Mouse (Mus musculus): ENCODE measurements around the gene Aldh16a1. TPM values are rescaled to one million over a fixed set of nuclear protein-coding genes. Genes with fewer than 3 reads are reported as not detected.
A peak's percentile ranks its signal among the peaks of the same experiment; 100 is the strongest.
"Not testable (repeated sequence)": the region's sequence is repeated elsewhere in the genome, so short reads cannot be mapped to it uniquely, and the experiment has no call there.

Gene Aldh16a1
- polyA plus RNA-seq, 1 experiment from 2014 or later, result 53.0 TPM

DNA sequence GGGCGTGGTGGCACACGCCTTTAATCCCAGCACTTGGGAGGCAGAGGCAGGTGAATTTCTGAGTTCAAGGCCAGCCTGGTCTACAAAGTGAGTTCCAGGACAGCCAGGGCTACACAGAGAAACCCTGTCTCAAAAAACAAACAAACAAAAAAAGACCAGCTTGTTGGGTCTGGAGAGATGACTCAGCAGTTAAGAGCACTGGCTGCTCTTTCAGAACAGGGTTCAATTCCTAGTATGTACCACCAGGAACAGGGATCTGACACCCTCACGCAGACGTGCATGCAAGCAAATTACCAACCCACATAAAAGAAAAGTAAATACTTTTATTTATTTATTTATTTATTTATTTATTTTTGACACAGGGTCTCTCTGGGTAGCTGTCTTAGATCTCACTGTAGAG, 44.3 kb downstream of the Aldh16a1 start:
- H3K4me3 ChIP-seq; H3K27ac ChIP-seq; H3K9me3 ChIP-seq; H3K36me3 ChIP-seq (replicated peaks); H3K27me3 ChIP-seq (ENCODE audit: poor library complexity, severe bottlenecking); DNase-seq (ENCODE audit: extremely low spot score, low spot score): not testable (repeated sequence)
- 94% methylated on average over 4 of the region's 4 CpGs for WGBS
- H3K4me1 ChIP-seq, result peaks cover 18% of the 10 kb centered on the region

DNA sequence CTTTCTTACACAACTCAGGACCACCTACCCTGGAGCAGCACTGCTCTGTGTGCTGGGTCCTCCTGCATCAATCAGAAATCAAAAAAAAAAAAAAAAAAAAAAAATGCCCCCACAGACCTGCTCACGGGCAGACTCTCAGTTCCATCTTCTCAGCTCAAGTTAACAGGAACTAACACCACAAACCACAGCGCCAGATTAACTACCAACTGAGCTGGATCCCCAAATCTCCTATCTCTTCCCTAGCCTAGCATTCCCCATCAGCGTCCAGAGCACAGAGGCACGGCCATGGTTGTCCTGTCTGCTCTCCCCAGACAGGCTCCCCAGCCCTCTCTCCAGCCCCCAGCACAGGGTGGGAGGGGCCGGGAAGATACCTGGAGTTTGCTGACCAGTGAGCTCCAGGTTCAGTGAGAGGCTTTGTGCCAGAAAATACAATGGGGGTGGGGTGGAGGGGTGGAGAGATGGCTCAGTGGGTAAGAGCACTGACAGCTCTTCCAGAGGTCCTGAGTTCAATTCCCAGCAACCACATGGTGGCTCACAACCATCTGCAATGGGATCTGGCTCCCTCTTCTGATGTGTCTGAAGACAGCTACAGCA, 47.2 kb downstream of the Aldh16a1 start:
- H3K27me3 ChIP-seq (ENCODE audit: poor library complexity, severe bottlenecking), result no peaks in the 10 kb centered on the region
- H3K27ac ChIP-seq, result peak overlapping the region; percentile 63; the same call in 1 of the 2 replicates
- no peak overlapping the region for H3K4me3 ChIP-seq
- no peak for DNase-seq (ENCODE audit: extremely low spot score, low spot score)
- H3K36me3 ChIP-seq (replicated peaks), result no peaks in the 10 kb centered on the region
- 50% methylated on average over 5 of the region's 5 CpGs for WGBS
- H3K9me3 ChIP-seq, result no peaks in the 10 kb centered on the region
- peaks cover 32% of the 10 kb centered on the region for H3K4me1 ChIP-seq

DNA sequence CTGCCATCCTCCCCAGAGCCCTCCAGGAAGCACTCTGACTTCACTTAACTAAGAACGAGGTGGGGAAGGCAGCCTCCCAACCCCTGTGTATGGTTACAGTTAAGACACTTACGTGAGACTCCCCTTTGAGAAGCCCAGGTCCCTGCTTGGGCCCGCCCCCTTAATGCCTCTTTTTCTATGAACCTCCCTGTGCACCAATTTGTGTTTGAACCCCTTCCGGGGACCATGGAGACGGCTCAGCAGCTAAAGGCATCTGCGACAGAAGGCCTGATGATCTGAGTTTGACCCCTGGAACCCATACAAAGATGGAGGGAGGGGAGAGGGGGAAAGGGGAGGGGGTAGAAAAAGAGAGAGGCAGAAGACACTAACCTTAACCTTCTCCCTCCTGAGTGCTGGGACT, 47.9 kb downstream of the Aldh16a1 start:
- Histone ChIP-seq H3K27me3 (ENCODE audit: poor library complexity, severe bottlenecking) (no peaks in the 10 kb centered on the region), H3K4me1 (peaks cover 32% of the 10 kb centered on the region), H3K9me3 (no peaks in the 10 kb centered on the region), H3K36me3 (replicated peaks) (no peaks in the 10 kb centered on the region), H3K4me3 (no peak overlapping the region; the same call in 1 of the 2 replicates), H3K27ac (peak overlapping the region; percentile 77)
- no peak for DNase-seq (ENCODE audit: extremely low spot score, low spot score)
- WGBS, result 41% methylated on average over 6 of the region's 6 CpGs

DNA sequence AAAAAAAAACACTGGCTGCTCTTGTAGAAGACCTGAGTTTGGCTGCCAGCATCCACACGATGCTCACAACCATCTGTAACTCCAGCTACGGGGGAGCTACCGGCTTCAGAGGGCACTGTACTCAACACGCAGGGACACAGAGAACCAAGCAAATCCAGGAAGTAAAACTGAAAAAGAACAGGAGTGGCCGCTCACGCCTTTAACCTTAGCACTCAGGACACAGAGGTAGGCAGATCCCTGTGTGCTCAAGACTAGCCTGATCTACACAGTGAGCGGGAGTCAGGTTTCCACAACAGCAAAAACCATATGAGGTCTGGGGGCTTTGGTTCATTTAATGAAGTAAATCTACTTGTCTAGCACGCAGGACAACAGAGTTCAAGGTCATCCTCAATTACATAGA, 48.9 kb downstream of the Aldh16a1 start:
- Histone ChIP-seq H3K27ac (0 out of 2 replicates have a peak overlapping the region, but pooled peaks have one; percentile 20), H3K9me3 (no peaks in the 10 kb centered on the region), H3K36me3 (replicated peaks) (no peaks in the 10 kb centered on the region), H3K4me3 (no peak overlapping the region), H3K4me1 (peaks cover 32% of the 10 kb centered on the region), H3K27me3 (ENCODE audit: poor library complexity, severe bottlenecking) (no peaks in the 10 kb centered on the region)
- DNase-seq (ENCODE audit: extremely low spot score, low spot score), result no peak
- WGBS, result 85% methylated on average over 8 of the region's 8 CpGs

DNA sequence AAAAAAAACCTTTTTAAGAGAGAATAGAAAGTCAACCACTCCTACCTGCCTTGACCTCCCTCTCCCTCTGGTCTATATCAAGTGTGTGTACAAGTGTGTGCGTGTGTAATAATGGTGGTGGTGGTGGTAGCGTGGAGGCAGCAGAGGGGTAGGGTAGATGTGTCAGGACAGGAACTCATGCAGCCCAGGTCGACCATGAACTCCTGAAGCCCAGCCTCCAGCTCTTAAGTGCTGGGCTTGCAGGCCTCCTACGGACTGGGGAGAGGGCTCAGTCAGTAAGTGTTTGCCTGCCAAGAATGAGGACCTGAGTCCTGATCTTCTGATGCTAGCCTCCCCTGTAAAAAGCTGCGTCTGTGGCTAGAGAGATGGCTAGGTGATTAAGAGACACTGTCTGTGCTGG, 49.4 kb downstream of the Aldh16a1 start:
- Histone ChIP-seq H3K9me3 (no peaks in the 10 kb centered on the region), H3K27me3 (ENCODE audit: poor library complexity, severe bottlenecking) (no peaks in the 10 kb centered on the region), H3K27ac (0 out of 2 replicates have a peak overlapping the region, but pooled peaks have one; percentile 20), H3K36me3 (replicated peaks) (no peaks in the 10 kb centered on the region), H3K4me3 (no peak overlapping the region), H3K4me1 (peaks cover 32% of the 10 kb centered on the region)
- 84% methylated on average over 5 of the region's 5 CpGs for WGBS
- no peak for DNase-seq (ENCODE audit: extremely low spot score, low spot score)

DNA sequence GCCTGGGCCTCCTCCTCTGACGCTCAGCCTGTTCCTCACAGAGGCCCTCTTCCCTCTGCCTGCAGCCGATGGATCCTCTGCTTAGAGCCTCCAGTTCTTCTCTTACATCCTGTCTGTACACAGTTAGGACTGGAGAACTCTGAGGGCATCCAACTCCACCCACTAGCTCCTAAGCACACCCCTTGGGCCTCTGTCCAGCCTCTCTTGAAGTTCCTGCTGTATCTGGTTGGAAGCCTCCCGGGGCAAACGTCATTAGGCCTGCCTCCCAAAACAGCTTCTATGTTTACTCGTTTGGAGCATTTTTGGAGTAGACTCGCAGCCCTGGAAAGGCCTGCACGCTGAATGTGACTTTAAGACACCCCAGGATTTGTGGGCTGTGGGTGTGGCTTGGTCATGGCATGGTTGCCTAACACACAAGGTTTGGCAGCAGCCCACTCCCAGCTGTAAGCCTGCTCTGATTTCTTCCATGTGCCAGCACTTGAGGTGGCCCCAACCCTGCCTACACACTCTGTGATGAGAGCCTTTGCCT, 50.7 kb downstream of the Aldh16a1 start, which contains the start of gene Fcgrt:
Gene Fcgrt, minus strand, starts transcription at position 200 of the 529 bp plus-strand sequence.
- H3K27ac ChIP-seq, result peak within 1 kb of the TSS; percentile 72
- H3K4me1 ChIP-seq, result peaks cover 32% of the 10 kb centered on the region
- 80% methylated on average over 7 of the region's 7 CpGs for WGBS
- no peak for DNase-seq (ENCODE audit: extremely low spot score, low spot score)
- H3K4me3 ChIP-seq, result no peak within 1 kb of the TSS
- no peaks in the 10 kb centered on the region for H3K36me3 ChIP-seq (replicated peaks)
- no peaks in the 10 kb centered on the region for H3K27me3 ChIP-seq (ENCODE audit: poor library complexity, severe bottlenecking)
- H3K9me3 ChIP-seq, result no peaks in the 10 kb centered on the region

DNA sequence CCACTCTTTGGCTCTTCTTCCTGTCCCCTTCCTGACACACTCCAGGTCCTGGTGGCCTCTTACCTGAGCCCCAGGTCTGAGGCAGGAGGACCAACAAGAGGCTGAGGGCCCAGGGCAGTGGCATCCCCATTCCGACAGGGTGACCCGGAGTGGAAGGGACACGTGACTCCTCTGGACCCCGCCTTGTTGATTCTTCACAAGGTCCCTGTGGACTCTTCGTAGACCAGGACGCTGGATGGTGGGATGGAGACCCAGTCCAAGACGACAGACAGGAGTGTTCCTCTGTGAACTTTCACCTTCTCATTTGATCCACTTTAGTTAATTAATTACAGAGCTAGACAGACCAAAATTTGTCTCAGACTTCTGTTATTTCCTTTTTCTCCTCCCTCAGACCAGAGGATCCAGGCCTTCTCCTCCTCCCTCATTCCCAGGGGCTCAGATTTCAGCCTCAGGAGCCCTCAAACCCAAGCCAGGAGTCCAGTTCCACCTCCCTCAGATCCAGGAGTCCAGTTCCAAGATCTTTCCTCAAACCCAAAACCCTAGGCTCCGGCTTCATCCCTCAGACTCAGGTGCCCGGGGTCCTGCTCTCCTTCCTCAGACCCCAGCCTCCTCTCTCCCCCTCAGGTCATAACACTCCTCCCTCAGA, 51.3 kb downstream of the Aldh16a1 start:
- Histone ChIP-seq H3K9me3 (no peaks in the 10 kb centered on the region), H3K27me3 (ENCODE audit: poor library complexity, severe bottlenecking) (no peaks in the 10 kb centered on the region), H3K36me3 (replicated peaks) (no peaks in the 10 kb centered on the region), H3K27ac (peak overlapping the region; percentile 72), H3K4me1 (peaks cover 32% of the 10 kb centered on the region), H3K4me3 (no peak overlapping the region)
- 80% methylated on average over 9 of the region's 9 CpGs for WGBS
- no peak for DNase-seq (ENCODE audit: extremely low spot score, low spot score)

DNA sequence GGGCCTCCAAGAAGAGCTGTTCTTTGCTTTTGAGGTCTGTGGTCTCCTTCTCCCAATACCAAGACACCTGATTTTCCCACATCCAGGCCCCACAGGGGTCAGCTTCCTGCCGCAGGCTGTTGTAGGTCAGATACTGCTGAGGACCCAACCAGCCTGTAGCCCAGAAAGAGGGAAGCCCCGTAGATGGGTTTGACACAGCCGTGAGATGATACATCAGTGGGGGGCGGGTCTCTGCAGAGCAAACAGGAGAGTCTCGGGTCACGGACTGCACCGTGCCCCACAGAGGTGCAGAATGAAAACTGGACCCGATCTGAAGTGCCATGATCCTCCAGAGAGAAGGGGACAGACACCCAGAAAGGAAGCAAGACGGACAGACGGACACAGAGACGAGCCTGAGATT, 51.9 kb downstream of the Aldh16a1 start:
- peak overlapping the region; percentile 40 for H3K27ac ChIP-seq

DNA sequence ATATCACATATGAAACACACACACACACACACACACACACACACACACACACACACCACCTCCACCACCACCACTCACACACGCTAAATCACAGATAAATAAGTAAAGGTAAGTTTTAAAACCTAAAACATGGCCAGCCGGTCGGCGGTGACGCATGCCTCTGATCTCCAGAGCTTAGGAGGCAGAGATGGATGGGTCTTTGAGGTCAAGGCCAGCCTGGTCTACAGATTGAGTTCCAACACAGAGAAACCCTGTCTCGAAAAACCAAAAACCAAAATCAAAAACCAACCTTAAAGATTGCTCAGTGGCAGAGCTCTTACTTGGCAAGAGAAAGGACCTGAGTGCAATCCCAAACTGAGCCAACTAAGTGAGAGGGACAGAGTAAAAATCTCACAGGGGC, 54.3 kb downstream of the Aldh16a1 start:
- WGBS, result 95% methylated on average over 6 of the region's 6 CpGs

More for the DNA sequence above, 51.9 kb downstream of the Aldh16a1 start:
- WGBS, result 91% methylated on average over 11 of the region's 11 CpGs
- Histone ChIP-seq H3K4me3 (no peak overlapping the region), H3K36me3 (replicated peaks) (no peaks in the 10 kb centered on the region), H3K4me1 (peaks cover 34% of the 10 kb centered on the region), H3K9me3 (no peaks in the 10 kb centered on the region), H3K27me3 (ENCODE audit: poor library complexity, severe bottlenecking) (no peaks in the 10 kb centered on the region)
- DNase-seq (ENCODE audit: extremely low spot score, low spot score), result no peak

DNA sequence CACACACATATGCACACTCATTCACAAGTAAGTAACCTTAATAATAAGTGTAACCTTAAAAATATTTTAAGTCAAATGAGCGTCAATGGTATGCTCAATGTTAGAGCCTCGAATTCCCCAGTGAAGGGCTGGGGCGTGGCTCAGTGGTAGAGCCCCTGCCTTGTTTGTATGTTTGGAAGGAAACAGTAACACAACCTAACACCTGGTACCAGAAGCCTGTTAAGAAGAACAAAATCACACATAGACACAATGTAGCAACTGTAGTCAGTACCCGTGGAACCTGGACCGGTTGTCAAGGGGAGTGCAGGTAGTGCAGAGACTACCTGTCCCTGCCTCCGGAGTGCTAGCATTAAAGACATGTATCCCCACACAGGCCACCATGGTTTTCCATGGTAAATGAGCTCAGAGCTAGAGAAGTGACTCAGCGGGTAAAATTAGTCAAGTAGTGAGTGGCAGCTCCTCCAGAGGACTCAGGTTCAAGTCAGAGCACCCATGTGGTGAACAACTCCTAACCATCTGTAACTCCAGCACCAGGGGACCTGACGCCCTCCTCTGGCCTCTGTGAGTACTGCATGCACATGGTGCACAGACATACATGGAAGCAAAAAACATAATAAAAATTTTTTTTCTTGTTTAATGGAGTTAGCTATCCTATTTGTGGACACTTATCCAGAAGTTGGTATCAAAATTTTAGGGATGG, 55.7 kb downstream of the Aldh16a1 start:
- Histone ChIP-seq H3K9me3 (no peaks in the 10 kb centered on the region), H3K27ac (no peak overlapping the region), H3K4me3 (no peak overlapping the region), H3K36me3 (replicated peaks) (no peaks in the 10 kb centered on the region), H3K27me3 (ENCODE audit: poor library complexity, severe bottlenecking) (no peaks in the 10 kb centered on the region), H3K4me1 (peaks cover 29% of the 10 kb centered on the region)
- no peak for DNase-seq (ENCODE audit: extremely low spot score, low spot score)
- WGBS, result 88% methylated on average over 8 of the region's 8 CpGs

More for the DNA sequence above, 54.3 kb downstream of the Aldh16a1 start:
- Histone ChIP-seq H3K27ac (no peak overlapping the region), H3K4me1 (peaks cover 24% of the 10 kb centered on the region), H3K27me3 (ENCODE audit: poor library complexity, severe bottlenecking) (no peaks in the 10 kb centered on the region), H3K36me3 (replicated peaks) (no peaks in the 10 kb centered on the region), H3K9me3 (no peaks in the 10 kb centered on the region), H3K4me3 (no peak overlapping the region)
- DNase-seq (ENCODE audit: extremely low spot score, low spot score), result no peak

DNA sequence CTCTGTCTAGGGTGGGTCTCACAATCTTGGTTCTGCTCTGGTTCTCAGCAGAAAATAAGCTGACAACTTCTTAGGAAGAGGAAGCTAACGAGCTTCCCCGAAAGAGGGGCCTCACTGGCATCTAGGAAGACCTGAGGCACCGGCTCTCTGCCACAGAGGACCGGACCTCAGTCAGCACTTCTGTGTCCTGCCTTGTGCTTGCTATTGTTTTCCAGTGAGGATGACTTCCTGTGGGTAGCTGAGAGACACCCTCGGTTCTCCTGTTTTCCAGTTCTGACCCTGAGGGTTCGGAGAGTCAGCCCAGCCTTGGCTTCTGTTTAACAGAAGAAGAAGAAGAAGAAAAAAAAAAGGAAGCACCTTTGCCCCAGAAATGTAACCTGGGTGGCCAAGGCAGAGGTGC, 56.9 kb downstream of the Aldh16a1 start:
- Histone ChIP-seq H3K4me3 (no peak overlapping the region), H3K9me3 (no peaks in the 10 kb centered on the region), H3K4me1 (peaks cover 33% of the 10 kb centered on the region), H3K27me3 (ENCODE audit: poor library complexity, severe bottlenecking) (no peaks in the 10 kb centered on the region), H3K27ac (no peak overlapping the region), H3K36me3 (replicated peaks) (no peaks in the 10 kb centered on the region)
- DNase-seq (ENCODE audit: extremely low spot score, low spot score), result no peak
- 65% methylated on average over 6 of the region's 6 CpGs for WGBS

DNA sequence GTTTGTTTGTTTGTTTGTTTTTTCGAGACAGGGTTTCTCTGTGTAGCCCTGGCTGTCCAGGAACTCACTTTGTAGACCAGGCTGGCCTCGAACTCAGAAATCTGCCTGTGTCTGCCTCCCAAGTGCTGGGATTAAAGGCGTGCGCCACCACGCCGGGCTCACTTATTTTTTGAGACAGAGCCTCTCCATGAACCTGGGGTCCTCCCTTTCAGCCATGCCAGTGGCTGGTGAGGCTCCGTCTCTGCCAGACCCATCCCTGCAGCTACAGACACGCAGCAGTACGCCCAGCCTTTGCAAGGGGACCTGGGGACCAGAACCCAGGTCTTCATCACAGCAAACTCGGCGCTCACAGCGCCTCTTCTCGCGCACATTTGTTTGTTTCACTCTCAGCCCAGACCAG, 58.4 kb downstream of the Aldh16a1 start:
- DNase-seq (ENCODE audit: extremely low spot score, low spot score); H3K27ac ChIP-seq; H3K4me3 ChIP-seq; H3K36me3 ChIP-seq (replicated peaks); H3K9me3 ChIP-seq; H3K27me3 ChIP-seq (ENCODE audit: poor library complexity, severe bottlenecking): not testable (repeated sequence)
- 93% methylated on average over 14 of the region's 14 CpGs for WGBS
- H3K4me1 ChIP-seq, result peaks cover 48% of the 10 kb centered on the region

DNA sequence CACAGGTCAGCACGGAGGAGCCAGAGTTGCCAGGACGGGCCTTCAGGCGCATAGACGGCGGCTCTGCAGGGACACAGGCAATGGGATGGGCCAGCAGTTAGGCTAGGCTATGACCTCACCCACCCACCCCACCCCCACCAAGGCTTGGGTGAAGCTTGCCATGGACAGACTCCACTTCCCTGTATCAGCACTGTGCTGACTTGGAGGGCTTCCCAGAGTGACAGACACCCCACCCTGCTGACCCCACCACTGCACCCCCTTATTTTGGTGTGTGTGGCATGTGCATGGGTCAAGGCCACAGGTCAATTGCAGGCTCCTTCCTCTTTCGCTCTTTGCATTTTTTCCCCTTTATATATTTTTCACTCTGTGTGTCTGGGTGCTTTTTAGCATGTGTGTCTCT, 59.0 kb downstream of the Aldh16a1 start:
- no peak for DNase-seq (ENCODE audit: extremely low spot score, low spot score)
- Histone ChIP-seq H3K9me3 (no peaks in the 10 kb centered on the region), H3K27ac (0 out of 2 replicates have a peak overlapping the region, but pooled peaks have one; percentile 49), H3K36me3 (replicated peaks) (0 out of 2 replicates have a peak, but pooled peaks cover under 1% of the 10 kb centered on the region), H3K27me3 (ENCODE audit: poor library complexity, severe bottlenecking) (peaks cover 5% of the 10 kb centered on the region; the same call in 1 of the 2 replicates), H3K4me1 (peaks cover 54% of the 10 kb centered on the region), H3K4me3 (no peak overlapping the region)
- 82% methylated on average over 6 of the region's 6 CpGs for WGBS
